Mouse (Mus musculus): ENCODE data around the gene 2300003K06Rik. TPM values are rescaled to one million over a fixed set of nuclear protein-coding genes. Genes with fewer than 3 reads are reported as not detected.

Gene 2300003K06Rik
- not detected for polyA plus RNA-seq (2014; fragmentation: Illumina TruSeq; extraction: RNeasy Lipid Tissue Mini Kit (QIAGEN cat#74804))

DNA sequence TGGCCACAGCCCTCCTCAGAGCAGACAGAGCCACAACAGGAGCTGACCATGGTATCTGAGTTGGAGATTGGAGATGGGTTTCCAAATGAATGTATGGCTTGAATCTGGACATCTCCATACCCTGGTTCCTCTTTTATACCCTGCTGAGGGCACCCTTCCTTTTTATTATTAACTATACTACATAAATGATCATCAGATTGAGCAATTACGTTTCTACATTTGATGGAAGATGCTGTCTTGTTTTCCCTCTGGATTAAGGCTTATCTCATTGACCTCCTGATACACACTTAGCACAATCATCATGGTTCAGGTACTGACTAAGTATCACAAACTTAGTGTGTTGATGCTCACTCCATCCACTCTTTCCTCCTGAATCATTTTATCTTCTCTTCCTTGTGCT is at the start of gene 2300003K06Rik:
Gene 2300003K06Rik, minus strand, starts transcription at position 101 of the 400 bp plus-strand sequence.

GRCm38 (mm10) chr11:99878887-99879286 is 41.0 kb upstream of the 2300003K06Rik start, which contains the start of gene Gm11567:
Gene Gm11567, plus strand, starts transcription at chr11:99879187.

DNA sequence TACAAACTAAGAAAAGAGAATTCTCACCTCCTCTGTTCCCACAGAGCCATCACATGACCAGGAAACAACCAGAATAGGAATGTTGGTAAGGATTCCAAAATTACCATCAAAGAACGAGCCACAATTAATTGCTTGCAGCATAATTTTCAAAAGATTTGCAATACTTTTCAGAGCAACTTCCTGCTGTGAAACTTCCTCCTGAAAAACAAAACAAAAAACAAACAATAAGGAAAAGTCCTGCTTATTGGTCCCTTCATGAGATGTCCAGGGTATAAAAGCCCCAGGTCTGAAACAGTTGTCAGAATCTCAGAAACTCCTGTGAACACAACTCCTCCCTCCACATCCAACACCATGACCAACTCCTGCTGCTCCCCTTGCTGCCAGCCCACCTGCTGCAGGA is 35.2 kb upstream of the 2300003K06Rik start, which contains the start of gene Krtap9-1:
Gene Krtap9-1, plus strand, starts transcription at position 301 of the 400 bp plus-strand sequence.

DNA sequence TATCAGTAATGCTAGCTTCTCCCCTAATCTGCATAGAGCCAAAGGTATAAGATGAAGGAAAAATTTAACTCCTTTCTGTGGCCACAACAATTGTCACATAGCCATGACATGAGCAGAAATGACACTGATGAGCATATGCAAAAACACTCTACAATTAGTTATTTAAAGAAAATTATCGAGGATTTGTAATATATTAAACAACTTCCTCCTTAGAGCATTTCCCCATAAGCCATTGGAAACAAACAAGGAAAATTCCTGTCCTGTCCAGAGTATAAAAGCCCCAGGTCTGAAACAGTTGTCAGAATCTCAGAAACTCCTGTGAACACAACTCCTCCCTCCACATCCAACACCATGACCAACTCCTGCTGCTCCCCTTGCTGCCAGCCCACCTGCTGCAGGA is 26.3 kb upstream of the 2300003K06Rik start, which contains the start of gene Gm11559:
Gene Gm11559, plus strand, starts transcription at position 301 of the 400 bp plus-strand sequence.

DNA sequence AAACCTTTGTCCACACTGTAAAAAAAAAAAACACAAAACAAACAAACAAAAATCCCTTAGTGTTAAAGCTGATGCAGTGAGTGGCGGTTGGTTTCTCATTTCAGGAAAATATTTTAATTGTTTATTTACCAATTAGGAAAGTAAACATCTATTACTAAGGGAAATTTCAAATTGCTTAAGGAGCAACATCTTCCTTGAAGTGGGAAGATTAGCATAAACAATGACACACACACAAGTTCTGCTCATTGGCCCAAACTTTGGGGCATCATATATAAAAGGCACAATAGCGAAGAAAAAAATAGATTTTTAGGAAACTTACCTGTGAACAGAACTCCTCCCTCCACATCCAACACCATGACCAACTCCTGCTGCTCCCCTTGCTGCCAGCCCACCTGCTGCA is 19.8 kb upstream of the 2300003K06Rik start, which contains the start of gene Gm11568:
Gene Gm11568, plus strand, starts transcription at position 301 of the 400 bp plus-strand sequence.

DNA sequence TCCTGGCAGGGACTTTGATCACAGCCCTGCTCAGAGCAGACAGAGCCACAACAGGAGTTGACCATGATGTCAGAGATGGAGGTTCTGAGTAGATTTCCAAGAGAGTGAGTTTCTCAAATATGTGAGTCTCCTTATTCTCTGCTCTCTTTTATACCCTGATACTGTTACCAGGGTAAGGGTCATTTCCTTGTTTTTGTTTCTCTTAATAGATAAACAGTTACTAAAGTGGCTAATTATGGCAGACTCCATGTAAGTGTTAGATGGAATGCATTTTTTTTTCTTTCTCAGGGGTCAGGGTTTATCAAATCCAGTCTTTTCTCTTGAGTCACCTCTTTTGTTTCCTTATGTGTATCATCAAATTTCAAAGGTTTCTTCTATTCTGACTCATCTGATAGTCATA is 13.6 kb upstream of the 2300003K06Rik start, which contains the start of gene Krtap4-16:
Gene Krtap4-16, minus strand, starts transcription at position 101 of the 400 bp plus-strand sequence.

GRCm38 (mm10) chr11:99815566-99815965 is 22.3 kb downstream of the 2300003K06Rik start, which contains the start of gene Gm11564:
Gene Gm11564, minus strand, starts transcription at chr11:99815666.

DNA sequence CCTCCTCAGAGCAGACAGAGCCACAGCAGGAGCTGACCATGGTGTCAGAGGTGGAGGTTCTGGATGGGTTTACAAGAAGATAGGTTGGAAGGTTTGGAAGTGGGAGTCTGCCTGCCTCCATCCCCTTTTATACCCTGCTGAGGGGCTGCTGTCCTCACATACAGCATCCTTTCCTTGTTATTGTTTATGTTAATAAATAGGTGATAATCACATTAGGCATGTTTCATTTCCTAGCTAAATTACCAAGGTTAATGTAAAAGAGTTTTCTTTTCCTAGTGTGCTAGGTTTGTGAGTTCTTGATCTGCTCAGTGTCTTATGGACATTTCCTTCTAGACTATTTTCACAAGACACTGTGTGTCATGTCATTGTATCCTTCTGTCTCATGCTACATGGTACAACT is 28.1 kb downstream of the 2300003K06Rik start, which contains the start of gene Krtap4-13:
Gene Krtap4-13, minus strand, starts transcription at position 101 of the 400 bp plus-strand sequence.

GRCm38 (mm10) chr11:99804346-99804745 is 33.5 kb downstream of the 2300003K06Rik start, which contains the start of gene Gm11554:
Gene Gm11554, minus strand, starts transcription at chr11:99804446.

GRCm38 (mm10) chr11:99798832-99799231 is 39.0 kb downstream of the 2300003K06Rik start, which contains the start of gene Gm11569:
Gene Gm11569, minus strand, starts transcription at chr11:99798932.

GRCm38 (mm10) chr11:99793367-99793766 is 44.5 kb downstream of the 2300003K06Rik start, which contains the start of gene Gm11596:
Gene Gm11596, minus strand, starts transcription at chr11:99793467.

Other genes with a start within 250 kb of the 2300003K06Rik start
- gene Krtap1-3, start 246.7 kb downstream of the 2300003K06Rik start, polyA plus RNA-seq (2014; fragmentation: Illumina TruSeq; extraction: RNeasy Lipid Tissue Mini Kit (QIAGEN cat#74804)): not detected
- not detected for gene Krtap9-3, start 240.0 kb downstream of the 2300003K06Rik start, polyA plus RNA-seq (2014; fragmentation: Illumina TruSeq; extraction: RNeasy Lipid Tissue Mini Kit (QIAGEN cat#74804))
- not detected for gene Gm11938, start 234.8 kb downstream of the 2300003K06Rik start, polyA plus RNA-seq (2014; fragmentation: Illumina TruSeq; extraction: RNeasy Lipid Tissue Mini Kit (QIAGEN cat#74804))
- gene Gm11937, start 227.9 kb downstream of the 2300003K06Rik start, polyA plus RNA-seq (2014; fragmentation: Illumina TruSeq; extraction: RNeasy Lipid Tissue Mini Kit (QIAGEN cat#74804)): not detected
- gene Krtap2-4, start 223.2 kb downstream of the 2300003K06Rik start, polyA plus RNA-seq (2014; fragmentation: Illumina TruSeq; extraction: RNeasy Lipid Tissue Mini Kit (QIAGEN cat#74804)): not detected
- gene Gm11562, start 217.6 kb downstream of the 2300003K06Rik start, polyA plus RNA-seq (2014; fragmentation: Illumina TruSeq; extraction: RNeasy Lipid Tissue Mini Kit (QIAGEN cat#74804)): not detected
- not detected for gene Krtap4-1, start 209.8 kb downstream of the 2300003K06Rik start, polyA plus RNA-seq (2014; fragmentation: Illumina TruSeq; extraction: RNeasy Lipid Tissue Mini Kit (QIAGEN cat#74804))
- gene Krtap4-2, start 203.0 kb downstream of the 2300003K06Rik start, polyA plus RNA-seq (2014; fragmentation: Illumina TruSeq; extraction: RNeasy Lipid Tissue Mini Kit (QIAGEN cat#74804)): not detected
- gene Krtap4-7, start 194.0 kb downstream of the 2300003K06Rik start, polyA plus RNA-seq (2014; fragmentation: Illumina TruSeq; extraction: RNeasy Lipid Tissue Mini Kit (QIAGEN cat#74804)): not detected
- gene Gm11555, start 187.8 kb downstream of the 2300003K06Rik start, polyA plus RNA-seq (2014; fragmentation: Illumina TruSeq; extraction: RNeasy Lipid Tissue Mini Kit (QIAGEN cat#74804)): not detected
- not detected for gene Gm11563, start 179.1 kb downstream of the 2300003K06Rik start, polyA plus RNA-seq (2014; fragmentation: Illumina TruSeq; extraction: RNeasy Lipid Tissue Mini Kit (QIAGEN cat#74804))
- not detected for gene Krtap4-6, start 172.1 kb downstream of the 2300003K06Rik start, polyA plus RNA-seq (2014; fragmentation: Illumina TruSeq; extraction: RNeasy Lipid Tissue Mini Kit (QIAGEN cat#74804))
- not detected for gene Gm14190, start 147.3 kb downstream of the 2300003K06Rik start, polyA plus RNA-seq (2014; fragmentation: Illumina TruSeq; extraction: RNeasy Lipid Tissue Mini Kit (QIAGEN cat#74804))
- gene Gm14180, start 103.8 kb downstream of the 2300003K06Rik start, polyA plus RNA-seq (2014; fragmentation: Illumina TruSeq; extraction: RNeasy Lipid Tissue Mini Kit (QIAGEN cat#74804)): not detected
- not detected for gene Gm11595, start 65.2 kb downstream of the 2300003K06Rik start, polyA plus RNA-seq (2014; fragmentation: Illumina TruSeq; extraction: RNeasy Lipid Tissue Mini Kit (QIAGEN cat#74804))
- gene Krtap4-8, start 57.4 kb downstream of the 2300003K06Rik start, polyA plus RNA-seq (2014; fragmentation: Illumina TruSeq; extraction: RNeasy Lipid Tissue Mini Kit (QIAGEN cat#74804)): not detected
- gene Krtap4-9, start 52.9 kb downstream of the 2300003K06Rik start, polyA plus RNA-seq (2014; fragmentation: Illumina TruSeq; extraction: RNeasy Lipid Tissue Mini Kit (QIAGEN cat#74804)): not detected
- gene Gm11596, start 44.6 kb downstream of the 2300003K06Rik start, polyA plus RNA-seq (2014; fragmentation: Illumina TruSeq; extraction: RNeasy Lipid Tissue Mini Kit (QIAGEN cat#74804)): not detected
- not detected for gene Gm11569, start 39.1 kb downstream of the 2300003K06Rik start, polyA plus RNA-seq (2014; fragmentation: Illumina TruSeq; extraction: RNeasy Lipid Tissue Mini Kit (QIAGEN cat#74804))
- gene Gm11554, start 33.6 kb downstream of the 2300003K06Rik start, polyA plus RNA-seq (2014; fragmentation: Illumina TruSeq; extraction: RNeasy Lipid Tissue Mini Kit (QIAGEN cat#74804)): not detected
- gene Krtap4-13, start 28.2 kb downstream of the 2300003K06Rik start, polyA plus RNA-seq (2014; fragmentation: Illumina TruSeq; extraction: RNeasy Lipid Tissue Mini Kit (QIAGEN cat#74804)): not detected
- not detected for gene Gm11564, start 22.4 kb downstream of the 2300003K06Rik start, polyA plus RNA-seq (2014; fragmentation: Illumina TruSeq; extraction: RNeasy Lipid Tissue Mini Kit (QIAGEN cat#74804))
- not detected for gene Krtap4-16, start 13.5 kb upstream of the 2300003K06Rik start, polyA plus RNA-seq (2014; fragmentation: Illumina TruSeq; extraction: RNeasy Lipid Tissue Mini Kit (QIAGEN cat#74804))
- gene Gm11568, start 19.9 kb upstream of the 2300003K06Rik start, polyA plus RNA-seq (2014; fragmentation: Illumina TruSeq; extraction: RNeasy Lipid Tissue Mini Kit (QIAGEN cat#74804)): not detected
- not detected for gene Gm11559, start 26.4 kb upstream of the 2300003K06Rik start, polyA plus RNA-seq (2014; fragmentation: Illumina TruSeq; extraction: RNeasy Lipid Tissue Mini Kit (QIAGEN cat#74804))
- gene Krtap9-1, start 35.3 kb upstream of the 2300003K06Rik start, polyA plus RNA-seq (2014; fragmentation: Illumina TruSeq; extraction: RNeasy Lipid Tissue Mini Kit (QIAGEN cat#74804)): not detected
- gene Gm11567, start 41.1 kb upstream of the 2300003K06Rik start, polyA plus RNA-seq (2014; fragmentation: Illumina TruSeq; extraction: RNeasy Lipid Tissue Mini Kit (QIAGEN cat#74804)): not detected
- not detected for gene Krtap31-1, start 69.9 kb upstream of the 2300003K06Rik start, polyA plus RNA-seq (2014; fragmentation: Illumina TruSeq; extraction: RNeasy Lipid Tissue Mini Kit (QIAGEN cat#74804))
- not detected for gene Gm11565, start 76.7 kb upstream of the 2300003K06Rik start, polyA plus RNA-seq (2014; fragmentation: Illumina TruSeq; extraction: RNeasy Lipid Tissue Mini Kit (QIAGEN cat#74804))
- gene Krtap31-2, start 98.2 kb upstream of the 2300003K06Rik start, polyA plus RNA-seq (2014; fragmentation: Illumina TruSeq; extraction: RNeasy Lipid Tissue Mini Kit (QIAGEN cat#74804)): not detected
- gene Krtap9-5, start 110.4 kb upstream of the 2300003K06Rik start, polyA plus RNA-seq (2014; fragmentation: Illumina TruSeq; extraction: RNeasy Lipid Tissue Mini Kit (QIAGEN cat#74804)): not detected
- not detected for gene Krtap29-1, start 141.0 kb upstream of the 2300003K06Rik start, polyA plus RNA-seq (2014; fragmentation: Illumina TruSeq; extraction: RNeasy Lipid Tissue Mini Kit (QIAGEN cat#74804))
- not detected for gene Krtap16-1, start 148.5 kb upstream of the 2300003K06Rik start, polyA plus RNA-seq (2014; fragmentation: Illumina TruSeq; extraction: RNeasy Lipid Tissue Mini Kit (QIAGEN cat#74804))
- gene Krtap17-1, start 155.9 kb upstream of the 2300003K06Rik start, polyA plus RNA-seq (2014; fragmentation: Illumina TruSeq; extraction: RNeasy Lipid Tissue Mini Kit (QIAGEN cat#74804)): not detected
- not detected for gene Krt33a, start 178.1 kb upstream of the 2300003K06Rik start, polyA plus RNA-seq (2014; fragmentation: Illumina TruSeq; extraction: RNeasy Lipid Tissue Mini Kit (QIAGEN cat#74804))
- gene Krt33b, start 191.8 kb upstream of the 2300003K06Rik start, polyA plus RNA-seq (2014; fragmentation: Illumina TruSeq; extraction: RNeasy Lipid Tissue Mini Kit (QIAGEN cat#74804)): not detected
- gene Krt34, start 203.5 kb upstream of the 2300003K06Rik start, polyA plus RNA-seq (2014; fragmentation: Illumina TruSeq; extraction: RNeasy Lipid Tissue Mini Kit (QIAGEN cat#74804)): not detected
- gene Krt31, start 212.5 kb upstream of the 2300003K06Rik start, polyA plus RNA-seq (2014; fragmentation: Illumina TruSeq; extraction: RNeasy Lipid Tissue Mini Kit (QIAGEN cat#74804)): not detected